Mouse (Mus musculus) adrenal gland, adult 2 months (tissue): ENCODE measurements at regions not wholly inside any gene's neighbourhood (a gene's known extent, or its start where the extent isn't known, plus 50 kb on each side); places are given as distances from the start of the nearest gene placed in this dataset.

Experiments used
- DNase-seq: peaks from one replicate; pipeline ENCODE4 v3.0.0; 2021

- DNase-seq = no peak
These were observed 967.0 kb upstream of the Lrrc6 start for GRCm38 (mm10) chr15:67467404-67468345.

GRCm38 (mm10) chr15:67462863-67463262 lies 962.2 kb upstream of the Lrrc6 start:
- no peak for DNase-seq

- DNase-seq = no peak
These were observed 959.7 kb upstream of the Lrrc6 start for GRCm38 (mm10) chr15:67460384-67460783.

GRCm38 (mm10) chr15:67434284-67434683 lies 933.6 kb upstream of the Lrrc6 start:
- peak; percentile 62 for DNase-seq

GRCm38 (mm10) chr15:67423922-67424321 lies 923.2 kb upstream of the Lrrc6 start:
- DNase-seq = peak; percentile 44

GRCm38 (mm10) chr15:67422277-67422953 lies 921.7 kb upstream of the Lrrc6 start:
- peak; percentile 46 for DNase-seq

GRCm38 (mm10) chr15:67420776-67421175 lies 920.1 kb upstream of the Lrrc6 start:
- DNase-seq = no peak

- no peak for DNase-seq
These were observed 919.0 kb upstream of the Lrrc6 start for GRCm38 (mm10) chr15:67419733-67420132.

GRCm38 (mm10) chr15:67417742-67418163 lies 917.0 kb upstream of the Lrrc6 start:
- no peak for DNase-seq

GRCm38 (mm10) chr15:67415840-67416239 lies 915.1 kb upstream of the Lrrc6 start:
- DNase-seq = peak; percentile 40

GRCm38 (mm10) chr15:67414371-67414930 lies 913.7 kb upstream of the Lrrc6 start:
- DNase-seq = no peak

GRCm38 (mm10) chr15:67413581-67413980 lies 912.9 kb upstream of the Lrrc6 start:
- DNase-seq = peak; percentile 5

GRCm38 (mm10) chr15:67412394-67412793 lies 911.7 kb upstream of the Lrrc6 start:
- DNase-seq = no peak

GRCm38 (mm10) chr15:67411657-67412056 lies 910.9 kb upstream of the Lrrc6 start:
- no peak for DNase-seq

GRCm38 (mm10) chr15:67410012-67410411 lies 909.3 kb upstream of the Lrrc6 start:
- DNase-seq = no peak

- DNase-seq = no peak
These were observed 908.3 kb upstream of the Lrrc6 start for GRCm38 (mm10) chr15:67408871-67409559.

GRCm38 (mm10) chr15:67407244-67407643 lies 906.5 kb upstream of the Lrrc6 start:
- no peak for DNase-seq

GRCm38 (mm10) chr15:67405523-67405922 lies 904.8 kb upstream of the Lrrc6 start:
- peak; percentile 71 for DNase-seq

GRCm38 (mm10) chr15:67405011-67405410 lies 904.3 kb upstream of the Lrrc6 start:
- no peak for DNase-seq

- no peak for DNase-seq
These were observed 901.6 kb upstream of the Lrrc6 start for GRCm38 (mm10) chr15:67402310-67402709.

GRCm38 (mm10) chr15:67397269-67397668 lies 896.6 kb upstream of the Lrrc6 start:
- DNase-seq = no peak

GRCm38 (mm10) chr15:67395114-67395513 lies 894.4 kb upstream of the Lrrc6 start:
- no peak for DNase-seq
